ENCODE assay signal across 8 mouse cellular contexts in the genomic region with DNA sequence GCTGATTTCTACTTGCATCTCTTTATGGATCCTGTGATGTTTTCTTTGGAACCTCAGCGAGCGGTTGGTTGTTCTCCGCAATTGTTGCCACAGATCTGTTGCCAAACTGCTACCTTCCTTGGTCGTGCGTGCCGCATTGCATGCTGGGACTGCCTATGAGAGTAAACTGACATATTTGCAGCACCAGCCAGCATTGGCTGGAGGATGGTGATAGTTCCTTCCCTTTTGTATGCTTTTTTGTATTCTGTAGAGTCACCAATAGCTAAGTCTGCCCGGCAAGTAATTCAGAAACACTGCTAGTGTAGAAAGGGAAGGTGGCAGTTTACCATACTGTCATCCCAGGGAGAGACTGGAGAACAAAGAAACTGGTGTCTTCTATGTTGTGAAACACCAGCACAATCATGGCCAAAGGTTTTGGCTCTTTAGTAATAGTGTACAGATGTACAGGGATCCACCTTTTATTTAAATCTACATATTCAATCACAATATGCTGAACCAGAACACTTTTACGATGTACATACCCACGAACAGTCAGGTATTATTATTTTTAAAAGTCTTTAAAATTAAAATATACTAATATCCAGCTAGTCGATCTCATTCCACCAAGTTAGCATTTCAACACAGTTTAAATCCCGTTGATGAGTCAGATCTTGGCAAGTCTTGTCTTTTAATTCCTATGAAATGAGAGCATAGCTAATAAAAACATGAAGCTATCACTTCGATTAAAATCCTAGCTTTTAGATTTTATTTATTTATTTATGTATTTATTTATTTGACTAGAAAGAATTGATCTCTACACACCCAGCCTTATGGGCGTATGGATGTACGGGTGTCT. TPM values are rescaled to one million over a fixed set of nuclear protein-coding genes. Genes with fewer than 3 reads are reported as not detected.
DNase-seq lines count a peak whose midpoint lies in the region; ATAC-seq lines count a peak whose summit lies in the region.

No protein-coding gene starts in this region.

- peak overlapping the region; percentile 42; the same call in 1 of the 2 replicates for H3K4me3 ChIP-seq in liver, embryonic 13.5 days (replicated peaks)
- peak overlapping the region; percentile 43 for H3K4me3 ChIP-seq in neural tube, embryonic 14.5 days (ENCODE audit: low read depth, low read length)

- no peaks in the 10 kb centered on the region for H3K9me3 ChIP-seq in liver, embryonic 13.5 days (replicated peaks)
- H3K9me3 ChIP-seq in neural tube, embryonic 14.5 days (ENCODE audit: control insufficient read depth, low read length), result no peaks in the 10 kb centered on the region

- no peaks in the 10 kb centered on the region for H3K27me3 ChIP-seq in liver, embryonic 13.5 days
- H3K27me3 ChIP-seq in neural tube, embryonic 14.5 days (ENCODE audit: control insufficient read depth, insufficient read depth, low read length), result no peaks in the 10 kb centered on the region

- no peak for ATAC-seq in liver, embryonic 13.5 days (ENCODE audit: low read depth)
- no peak for ATAC-seq in neural tube, embryonic 14.5 days (ENCODE audit: low read depth)

- 68% methylated on average over 14 of the region's 14 CpGs for WGBS in liver, embryonic 13.5 days (ENCODE audit: insufficient replicate concordance)
- 59% methylated on average over 14 of the region's 14 CpGs for WGBS in neural tube, embryonic 14.5 days

- peak; percentile 31 for DNase-seq in adrenal gland, postnatal 25 days
- DNase-seq in cerebellum, postnatal 25 days, result peak; percentile 76 to 82
- DNase-seq in heart, adult 8-10 months (ENCODE audit: low spot score), result peak; percentile 50
- peak; percentile 38 for DNase-seq in kidney, postnatal 10 days
- DNase-seq in liver, embryonic 13.5 days, result no peak
- no peak for DNase-seq in spleen, postnatal 36 days (ENCODE audit: low spot score in 2 of 2)
- no peak for DNase-seq in natural killer cell, adult 2 months (ENCODE audit: low spot score in 2 of 2)

- peak overlapping the region; percentile 60; the same call in 1 of the 2 replicates for H3K4me2 ChIP-seq in liver, embryonic 13.5 days
- H3K4me2 ChIP-seq in neural tube, embryonic 14.5 days (ENCODE audit: low read depth, low read length), result peak overlapping the region; percentile 92

- H3K36me3 ChIP-seq in liver, embryonic 13.5 days, result no peaks in the 10 kb centered on the region
- H3K36me3 ChIP-seq in neural tube, embryonic 14.5 days (ENCODE audit: control insufficient read depth, insufficient read depth, low read length), result no peaks in the 10 kb centered on the region

- no peak overlapping the region for H3K27ac ChIP-seq in liver, embryonic 13.5 days
- peak overlapping the region; percentile 98 for H3K27ac ChIP-seq in neural tube, embryonic 14.5 days (ENCODE audit: low read depth, low read length)

- no peaks in the 10 kb centered on the region for H3K4me1 ChIP-seq in liver, embryonic 13.5 days (replicated peaks)
- peaks cover 12% of the 10 kb centered on the region for H3K4me1 ChIP-seq in neural tube, embryonic 14.5 days (ENCODE audit: control insufficient read depth, insufficient read depth, low read length)

- H3K9ac ChIP-seq in liver, embryonic 13.5 days, result no peak overlapping the region
- H3K9ac ChIP-seq in neural tube, embryonic 14.5 days (replicated peaks; ENCODE audit: low read depth, low read length), result peak overlapping the region; percentile 80

RNA-seq across cellular contexts. Expression of gene Gm11146, which starts 41.4 kb away (rescaled TPM):
- total RNA-seq in adrenal gland, postnatal 25 days (2021), result not detected in 2 replicates
- total RNA-seq in heart, adult 8-10 months (2022), result not detected
- polyA plus RNA-seq in liver, embryonic 13.5 days (2015; fragmentation: Nextera tagmentation; extraction: Ambion mirVana), result not detected in 2 replicates
- not detected in 2 replicates for polyA plus RNA-seq in neural tube, embryonic 14.5 days (2014; fragmentation: Nextera tagmentation; extraction: Ambion mirVana)

Comparison
In these comparisons a context has a peak if more than half of its experiments do, and no peak if none do; other contexts are left out.
1. DNase-seq: peak in adrenal gland, postnatal 25 days (single experiment), cerebellum, postnatal 25 days (2 of 2), heart, adult 8-10 months (single experiment) and kidney, postnatal 10 days (single experiment); none in liver, embryonic 13.5 days (single experiment), spleen, postnatal 36 days (0 of 2) and natural killer cell, adult 2 months (0 of 2).